Mouse (Mus musculus): ENCODE measurements around the gene Orai3. TPM values are rescaled to one million over a fixed set of nuclear protein-coding genes. Genes with fewer than 3 reads are reported as not detected.
A peak's percentile ranks its signal among the peaks of the same experiment; 100 is the strongest.

The Orai3 gene
- polyA plus RNA-seq, 1 experiment from 2014 or later = 26.7 TPM

DNA sequence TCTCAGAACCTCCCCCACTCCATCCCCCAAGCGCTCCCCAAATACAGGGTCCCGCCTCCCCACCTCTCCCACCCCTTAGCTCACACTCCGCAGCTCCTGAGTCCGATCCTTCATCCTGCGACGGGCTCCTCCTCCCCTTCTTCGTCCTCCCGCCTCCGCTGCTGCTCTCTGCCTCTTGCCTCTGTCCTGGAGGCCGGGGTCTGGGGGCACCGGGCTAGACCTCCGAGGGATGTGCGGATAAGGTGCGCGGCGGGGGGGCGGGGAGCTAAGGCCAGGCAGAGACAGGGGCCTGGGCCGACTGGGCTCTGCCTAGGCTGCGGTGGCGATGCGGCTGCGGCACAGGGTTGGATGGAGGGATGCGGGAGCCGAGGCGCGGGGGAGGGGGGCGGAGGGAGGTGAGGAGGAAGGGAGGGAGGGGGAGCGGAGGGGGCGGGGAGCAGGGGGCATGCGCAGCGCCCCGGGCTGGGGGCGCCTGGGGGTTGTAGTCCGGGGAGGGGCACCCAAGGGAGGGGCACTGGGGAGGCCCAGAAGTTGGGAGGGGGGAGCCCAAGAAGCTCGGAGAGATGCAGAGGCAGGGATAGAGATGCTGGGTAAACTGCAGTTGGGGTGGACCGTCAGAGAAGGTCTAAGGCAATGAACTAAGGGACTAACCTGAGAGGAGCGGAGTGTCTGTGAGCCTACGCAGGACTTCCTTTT lies 54.7 kb downstream of the Orai3 start, which contains the start of the genes Stx4a and Stx1b:
Gene Stx4a (plus strand): TSS at position 119 of the 696 bp plus-strand sequence.
Gene Stx1b (minus strand): TSS at position 374 of the 696 bp plus-strand sequence.
- Histone ChIP-seq H3K9ac (ENCODE audit: low read length) (peak within 1 kb of the TSS; percentile 85), H3K9me3 (replicated peaks; ENCODE audit: control insufficient read depth, low read length) (no peaks in the 10 kb centered on the region), H3K4me2 (ENCODE audit: low read depth, low read length) (peak within 1 kb of the TSS; percentile 63), H3K4me3 (replicated peaks; ENCODE audit: low read length) (peak within 1 kb of the TSS; percentile 61), H3K4me1 (ENCODE audit: control insufficient read depth, insufficient read depth, low read length) (0 out of 2 replicates have a peak, but pooled peaks cover 7% of the 10 kb centered on the region), H3K27me3 (ENCODE audit: control insufficient read depth, insufficient read depth, low read length) (no peaks in the 10 kb centered on the region), H3K36me3 (ENCODE audit: control insufficient read depth, insufficient read depth, low read length) (no peaks in the 10 kb centered on the region), H3K27ac (ENCODE audit: low read length) (no peak within 1 kb of the TSS)
- WGBS = 5% methylated on average over 34 of the region's 38 CpGs
- peak; percentile 49 for ATAC-seq (ENCODE audit: insufficient read depth, low FRiP score)

Other genes starting within 250 kb of the Orai3 start
- gene Tmem265, start 208.4 kb upstream of the Orai3 start, polyA plus RNA-seq (2015; fragmentation: Nextera tagmentation; extraction: Ambion mirVana) = 10.1 and 14.0 TPM in 2 replicates
- 37.6 and 44.1 TPM in 2 replicates for gene Phkg2, start 196.5 kb upstream of the Orai3 start, polyA plus RNA-seq (2015; fragmentation: Nextera tagmentation; extraction: Ambion mirVana)
- gene Ccdc189, start 181.2 kb upstream of the Orai3 start, polyA plus RNA-seq (2015; fragmentation: Nextera tagmentation; extraction: Ambion mirVana) = 6.3 and 8.1 TPM in 2 replicates
- 41.6 and 41.7 TPM in 2 replicates for gene Rnf40, start 181.0 kb upstream of the Orai3 start, polyA plus RNA-seq (2015; fragmentation: Nextera tagmentation; extraction: Ambion mirVana)
- 10.4 and 10.9 TPM in 2 replicates for gene Zfp629, start 154.0 kb upstream of the Orai3 start, polyA plus RNA-seq (2015; fragmentation: Nextera tagmentation; extraction: Ambion mirVana)
- 26.2 and 33.1 TPM in 2 replicates for gene Bcl7c, start 60.9 kb upstream of the Orai3 start, polyA plus RNA-seq (2015; fragmentation: Nextera tagmentation; extraction: Ambion mirVana)
- 8.1 and 10.3 TPM in 2 replicates for gene Ctf1, start 57.1 kb upstream of the Orai3 start, polyA plus RNA-seq (2015; fragmentation: Nextera tagmentation; extraction: Ambion mirVana)
- gene Ctf2, start 37.6 kb upstream of the Orai3 start, polyA plus RNA-seq (2015; fragmentation: Nextera tagmentation; extraction: Ambion mirVana) = 0.21 and 0.22 TPM in 2 replicates
- 2.8 and 3.2 TPM in 2 replicates for gene Fbxl19, start 25.3 kb upstream of the Orai3 start, polyA plus RNA-seq (2015; fragmentation: Nextera tagmentation; extraction: Ambion mirVana)
- 10.5 and 16.4 TPM in 2 replicates for gene Setd1a, start 6.9 kb downstream of the Orai3 start, polyA plus RNA-seq (2015; fragmentation: Nextera tagmentation; extraction: Ambion mirVana)
- gene Gm49388, start 15.8 kb downstream of the Orai3 start, polyA plus RNA-seq (2015; fragmentation: Nextera tagmentation; extraction: Ambion mirVana) = not detected in 2 replicates
- 35.2 and 36.1 TPM in 2 replicates for gene Hsd3b7, start 30.8 kb downstream of the Orai3 start, polyA plus RNA-seq (2015; fragmentation: Nextera tagmentation; extraction: Ambion mirVana)
- 43.1 and 48.6 TPM in 2 replicates for gene Stx4a, start 54.5 kb downstream of the Orai3 start, polyA plus RNA-seq (2015; fragmentation: Nextera tagmentation; extraction: Ambion mirVana)
- 2.9 and 3.6 TPM in 2 replicates for gene Stx1b, start 54.7 kb downstream of the Orai3 start, polyA plus RNA-seq (2015; fragmentation: Nextera tagmentation; extraction: Ambion mirVana)
- gene Zfp646, start 106.4 kb downstream of the Orai3 start, polyA plus RNA-seq (2015; fragmentation: Nextera tagmentation; extraction: Ambion mirVana) = 9.9 and 11.2 TPM in 2 replicates
- 11.5 and 11.9 TPM in 2 replicates for gene Zfp668, start 107.0 kb downstream of the Orai3 start, polyA plus RNA-seq (2015; fragmentation: Nextera tagmentation; extraction: Ambion mirVana)
- 1.7 and 1.8 TPM in 2 replicates for gene Prss53, start 121.2 kb downstream of the Orai3 start, polyA plus RNA-seq (2015; fragmentation: Nextera tagmentation; extraction: Ambion mirVana)
- gene Gm21974, start 125.6 kb downstream of the Orai3 start, polyA plus RNA-seq (2015; fragmentation: Nextera tagmentation; extraction: Ambion mirVana) = not detected in 2 replicates
- 179 and 184 TPM in 2 replicates for gene Vkorc1, start 125.8 kb downstream of the Orai3 start, polyA plus RNA-seq (2015; fragmentation: Nextera tagmentation; extraction: Ambion mirVana)
- gene Bckdk, start 134.3 kb downstream of the Orai3 start, polyA plus RNA-seq (2015; fragmentation: Nextera tagmentation; extraction: Ambion mirVana) = 134 and 148 TPM in 2 replicates
- gene Kat8, start 142.7 kb downstream of the Orai3 start, polyA plus RNA-seq (2015; fragmentation: Nextera tagmentation; extraction: Ambion mirVana) = 27.6 and 29.2 TPM in 2 replicates
- gene Prss8, start 160.3 kb downstream of the Orai3 start, polyA plus RNA-seq (2015; fragmentation: Nextera tagmentation; extraction: Ambion mirVana) = 63.8 and 78.8 TPM in 2 replicates
- gene Prss36, start 176.9 kb downstream of the Orai3 start, polyA plus RNA-seq (2015; fragmentation: Nextera tagmentation; extraction: Ambion mirVana) = 10.7 and 11.7 TPM in 2 replicates
- gene Fus, start 197.6 kb downstream of the Orai3 start, polyA plus RNA-seq (2015; fragmentation: Nextera tagmentation; extraction: Ambion mirVana) = 204 and 234 TPM in 2 replicates
- gene Pycard, start 224.1 kb downstream of the Orai3 start, polyA plus RNA-seq (2015; fragmentation: Nextera tagmentation; extraction: Ambion mirVana) = 179 and 188 TPM in 2 replicates
- gene Trim72, start 234.1 kb downstream of the Orai3 start, polyA plus RNA-seq (2015; fragmentation: Nextera tagmentation; extraction: Ambion mirVana) = 0.39 and 1.9 TPM in 2 replicates

Measured in stomach, embryonic 16.5 days (tissue).